Mouse (Mus musculus) MEL-GATA-1-ER (cell line): ENCODE measurements around the gene Lrrc14b.
A peak's percentile ranks its signal among the peaks of the same experiment; 100 is the strongest.

ENCODE experiments used
- DNase-seq: peaks from one replicate; pipeline ENCODE4 v3.0.0-alpha.2; 2012; ENCODE audit warnings: low read depth; ENCODE audit errors: extremely low read depth

Gene Lrrc14b

GRCm38 (mm10) chr13:74363859-74364235 is at the start of gene Lrrc14b:
Gene Lrrc14b, minus strand, starts transcription at chr13:74364005.
- no peak for DNase-seq

DNA sequence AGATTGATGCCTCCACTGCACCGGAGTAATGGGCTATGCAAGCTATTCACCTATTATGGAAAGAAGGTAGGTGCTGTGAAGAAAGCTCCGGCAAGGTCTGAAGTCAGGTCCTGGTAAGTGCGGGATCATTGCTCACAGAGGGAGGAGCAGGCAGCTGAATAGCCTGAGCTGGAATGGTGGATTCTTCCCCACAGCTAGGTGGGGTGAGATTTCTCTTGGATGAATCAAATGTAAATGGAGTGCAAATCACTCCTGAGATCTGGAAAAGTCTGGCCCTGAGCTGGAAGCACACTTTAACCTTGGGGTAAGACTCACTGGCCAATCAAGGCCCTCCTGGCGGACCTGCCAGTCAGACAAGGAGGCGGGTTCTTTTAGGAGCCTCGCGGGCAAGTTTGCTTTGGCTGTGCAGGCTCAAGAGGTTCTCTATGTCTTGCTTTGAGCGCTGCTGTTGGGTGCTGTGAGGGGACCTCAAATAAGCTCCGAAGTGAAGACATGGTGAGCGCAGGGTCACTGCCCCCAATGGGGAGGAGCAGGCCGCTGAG is 35.6 kb upstream of the Lrrc14b start, which contains the start of gene Ftl1-ps1:
Gene Ftl1-ps1 (plus strand): TSS at position 397 of the 542 bp plus-strand sequence.
- no peak for DNase-seq

- DNase-seq: no peak
Observed at GRCm38 (mm10) chr13:74391156-74391555, 27.4 kb upstream of the Lrrc14b start.

GRCm38 (mm10) chr13:74390371-74390990 is 26.7 kb upstream of the Lrrc14b start, which contains the start of gene Zfp72:
Gene Zfp72, minus strand, starts transcription at chr13:74390836.
- DNase-seq: peak; percentile 66

DNA sequence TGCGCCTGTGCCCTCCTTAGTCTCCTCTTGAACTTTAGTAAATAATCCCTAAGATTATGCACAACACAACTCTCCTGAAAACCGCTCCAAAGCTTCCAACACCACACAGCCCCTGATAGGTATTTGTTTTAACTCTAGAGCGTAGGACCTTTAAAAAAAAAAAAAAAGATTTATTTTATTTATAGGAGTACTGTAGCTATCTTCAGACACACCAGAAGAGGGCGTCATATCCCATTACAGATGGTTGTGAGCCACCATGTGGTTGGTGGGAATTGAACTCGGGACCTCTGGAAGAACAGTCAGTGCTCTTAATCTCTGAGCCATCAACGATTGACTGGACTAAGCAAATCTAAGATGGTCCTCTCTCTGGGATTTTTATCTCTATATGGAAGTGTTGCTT is 25.9 kb upstream of the Lrrc14b start:
- no peak for DNase-seq

DNA sequence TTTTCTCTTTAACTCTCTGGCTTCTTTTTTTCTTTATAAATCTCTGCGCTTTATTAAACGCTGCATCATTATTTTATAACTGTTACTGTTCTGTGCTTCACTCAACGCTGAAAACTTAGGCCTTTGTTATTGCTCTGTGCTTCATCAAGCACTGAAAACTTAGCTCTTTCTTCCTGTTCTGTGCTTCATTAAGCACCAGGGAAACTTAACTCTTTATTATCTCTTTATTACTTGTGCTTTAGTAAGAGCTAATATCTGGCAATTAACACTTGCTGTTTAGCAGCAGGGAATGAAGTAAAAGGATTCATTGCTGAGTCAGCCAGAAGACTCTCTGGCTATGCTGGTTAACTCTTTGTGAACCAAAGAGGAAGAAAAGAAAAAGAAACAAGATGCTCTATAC is 18.5 kb upstream of the Lrrc14b start:
- DNase-seq: no peak

GRCm38 (mm10) chr13:74381533-74382276 is 17.9 kb upstream of the Lrrc14b start:
- DNase-seq: no peak

DNA sequence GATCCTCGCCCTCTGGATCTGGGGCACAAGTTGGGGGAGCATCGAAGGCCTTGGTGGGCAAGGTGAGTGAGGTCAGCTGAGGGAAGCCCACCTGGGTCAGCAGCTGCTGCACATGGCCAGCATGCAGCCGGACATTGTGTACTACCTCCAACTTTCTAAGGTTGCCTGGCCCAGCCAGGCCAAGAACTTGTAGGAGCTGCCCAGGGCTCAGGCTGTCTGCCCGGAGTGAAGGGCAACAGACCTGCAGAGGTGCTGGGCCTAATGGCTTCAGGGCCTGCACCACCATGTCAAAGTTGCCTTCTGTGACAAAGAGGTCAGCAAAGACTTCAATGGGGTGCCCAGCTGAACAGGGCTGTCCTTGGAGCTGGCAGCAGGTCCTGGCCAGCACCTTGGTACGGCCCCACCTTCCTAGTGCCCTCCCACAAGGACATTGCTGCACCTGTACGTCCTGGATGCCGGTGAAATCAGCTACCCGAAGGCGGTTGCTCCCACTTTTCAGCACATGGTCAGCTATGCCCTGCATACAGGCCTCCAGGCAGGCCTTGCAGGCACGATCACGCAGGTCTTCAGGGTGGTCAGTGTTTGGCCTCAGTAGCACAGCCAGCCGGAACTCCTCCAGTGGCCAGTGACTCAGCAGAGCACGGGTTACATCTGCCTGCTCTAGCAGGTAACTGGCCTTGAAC is 488 bp downstream of the Lrrc14b start:
- no peak for DNase-seq

- no peak for DNase-seq
Observed at GRCm38 (mm10) chr13:74362218-74362617, 1.6 kb downstream of the Lrrc14b start.

DNA sequence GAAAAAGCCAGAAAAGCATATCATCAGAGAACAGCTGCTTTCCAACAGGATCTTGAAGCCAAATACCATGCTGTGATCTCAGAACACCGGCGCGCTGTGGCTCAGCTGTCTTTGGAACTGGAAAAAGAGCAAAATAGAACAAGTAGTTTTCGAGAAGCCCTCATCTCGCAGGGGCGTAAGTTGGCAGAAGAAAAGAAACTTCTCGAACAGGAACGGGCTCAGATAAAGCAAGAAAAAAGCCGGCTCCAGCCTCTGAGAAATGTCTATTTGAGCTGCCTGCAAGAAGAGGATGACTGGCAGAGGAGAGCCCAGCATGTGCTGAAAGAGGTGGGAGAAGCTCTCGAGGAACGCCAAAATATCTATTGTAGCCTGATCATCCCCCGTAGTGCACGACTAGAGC is 7.3 kb downstream of the Lrrc14b start:
- DNase-seq: no peak

DNA sequence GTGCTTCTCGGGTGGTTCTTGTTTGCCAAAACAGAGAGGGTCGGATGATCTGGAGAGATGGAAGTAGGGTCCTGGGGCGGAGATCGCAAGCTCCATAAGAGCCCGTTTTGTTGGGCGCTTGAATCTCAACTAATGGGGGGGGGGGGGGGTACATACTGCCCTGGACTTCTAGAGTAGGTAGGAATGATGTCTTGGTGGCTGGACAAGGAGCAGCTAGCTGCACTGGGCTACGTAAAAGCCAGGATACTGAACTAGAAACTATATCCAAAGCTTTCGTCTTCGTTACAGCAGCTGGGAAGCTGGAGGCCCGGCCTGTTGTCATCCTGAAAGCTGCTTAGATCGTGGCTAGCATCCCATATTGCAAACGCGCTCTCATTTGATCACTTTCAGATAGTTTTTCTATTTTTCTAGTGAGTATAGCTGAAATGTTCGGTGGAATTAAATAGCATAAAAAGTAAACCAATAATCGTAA is 13.3 kb downstream of the Lrrc14b start:
- peak; percentile 19 for DNase-seq

DNA sequence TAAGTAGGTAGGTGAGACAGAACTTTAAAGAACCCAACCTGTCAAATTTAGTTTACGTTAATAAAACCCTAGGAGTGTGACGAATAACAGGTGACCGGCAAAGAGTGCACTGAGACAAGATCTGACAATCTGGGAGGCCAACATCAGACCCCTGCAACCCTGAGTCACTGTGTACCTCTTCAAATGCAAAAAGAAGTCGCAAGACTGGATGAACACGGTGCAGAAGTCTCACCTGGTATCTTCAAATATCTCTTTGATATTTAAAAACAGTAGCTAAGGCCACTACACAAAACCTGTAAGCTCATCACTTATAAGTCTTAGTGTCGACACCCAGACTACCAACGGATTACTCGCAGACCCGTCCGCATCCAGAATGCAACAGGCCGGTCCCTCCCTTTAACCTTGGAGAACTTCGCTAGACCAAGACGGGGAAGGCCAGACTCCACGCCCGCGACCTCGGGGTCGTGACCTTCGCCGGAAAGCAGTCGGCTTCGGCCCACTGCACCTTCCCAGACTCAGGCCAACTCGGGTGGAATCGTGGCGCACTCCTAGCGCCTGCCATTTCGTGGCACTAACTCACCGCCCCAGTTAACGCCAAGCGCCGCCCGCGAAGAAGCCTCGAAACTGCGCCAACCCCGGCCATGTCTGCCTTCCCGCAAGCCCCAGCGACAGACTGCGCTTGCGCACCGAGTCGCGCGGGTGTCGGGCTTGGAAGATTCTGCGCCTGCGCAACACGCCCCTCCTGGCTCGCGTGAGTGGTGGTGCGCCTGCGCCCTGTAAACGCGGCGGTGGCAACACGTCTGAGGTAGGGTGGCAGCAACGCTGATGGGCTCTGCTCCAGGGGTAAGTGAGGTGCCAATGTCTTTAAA is 14.0 kb downstream of the Lrrc14b start, which contains the start of the genes Sdha and Ccdc127:
Gene Sdha (minus strand): TSS at position 715 of the 869 bp plus-strand sequence.
Gene Ccdc127 (plus strand): TSS at position 744 of the 869 bp plus-strand sequence.
- peak; percentile 78 for DNase-seq

GRCm38 (mm10) chr13:74341036-74341435 is 22.8 kb downstream of the Lrrc14b start:
- no peak for DNase-seq

- no peak for DNase-seq
Observed at GRCm38 (mm10) chr13:74329321-74329720, 34.5 kb downstream of the Lrrc14b start.

DNA sequence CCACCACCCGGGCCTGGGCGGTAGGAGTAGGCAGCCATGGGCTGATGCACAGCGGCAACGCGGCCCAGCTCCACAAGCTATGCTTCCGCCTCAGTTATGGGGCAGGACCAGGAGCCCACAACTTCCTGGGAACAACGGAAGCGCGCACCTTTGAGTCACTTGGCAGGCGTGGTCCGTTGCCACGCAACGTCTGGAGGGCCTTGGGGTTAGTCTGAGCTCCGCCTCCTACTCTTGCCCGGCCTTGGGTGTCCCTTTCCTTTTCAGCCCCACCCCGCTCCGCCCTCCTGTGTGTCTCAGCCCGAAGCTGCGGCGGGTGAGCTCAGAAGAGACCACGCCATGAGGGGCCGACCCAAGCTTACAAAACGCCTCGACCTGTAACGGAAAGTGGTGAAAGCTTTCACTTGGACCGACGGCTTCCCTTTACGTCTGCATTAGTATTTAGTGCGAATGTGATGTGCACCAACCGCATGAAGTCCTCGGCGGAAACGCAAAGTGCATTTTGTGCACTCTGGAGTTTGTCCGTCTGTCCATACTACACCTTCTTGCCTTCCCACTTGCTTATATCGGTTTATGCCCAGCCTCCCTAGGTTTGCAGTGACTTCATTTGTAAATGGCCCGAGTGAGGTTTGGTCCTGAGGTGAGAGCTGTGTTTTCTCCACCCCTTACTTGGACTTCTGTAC is 46.5 kb downstream of the Lrrc14b start, which contains the start of gene Pdcd6:
Gene Pdcd6 (minus strand): TSS at position 411 of the 680 bp plus-strand sequence.
- peak; percentile 96 for DNase-seq

GRCm38 (mm10) chr13:74316789-74317169 is 47.0 kb downstream of the Lrrc14b start:
- DNase-seq: no peak

DNA sequence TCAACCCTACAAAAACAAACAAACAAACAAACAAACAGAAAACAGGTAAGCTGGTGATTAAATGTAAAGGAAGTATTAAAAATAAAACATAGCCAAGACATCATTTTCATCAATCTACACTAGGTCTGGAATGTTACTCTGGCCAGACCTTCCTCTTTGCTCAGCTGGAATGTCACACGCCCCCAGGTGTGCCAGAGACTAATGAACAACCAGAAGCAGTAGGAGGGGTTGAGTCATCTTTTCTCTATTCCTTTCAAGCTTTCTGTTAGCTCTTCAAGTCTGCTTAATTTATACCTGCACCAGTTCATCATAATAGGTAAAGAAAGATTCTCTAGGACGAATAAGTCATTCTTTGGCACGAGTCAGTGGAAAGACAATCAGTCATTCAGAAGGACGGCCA is 47.4 kb downstream of the Lrrc14b start:
- no peak for DNase-seq

DNA sequence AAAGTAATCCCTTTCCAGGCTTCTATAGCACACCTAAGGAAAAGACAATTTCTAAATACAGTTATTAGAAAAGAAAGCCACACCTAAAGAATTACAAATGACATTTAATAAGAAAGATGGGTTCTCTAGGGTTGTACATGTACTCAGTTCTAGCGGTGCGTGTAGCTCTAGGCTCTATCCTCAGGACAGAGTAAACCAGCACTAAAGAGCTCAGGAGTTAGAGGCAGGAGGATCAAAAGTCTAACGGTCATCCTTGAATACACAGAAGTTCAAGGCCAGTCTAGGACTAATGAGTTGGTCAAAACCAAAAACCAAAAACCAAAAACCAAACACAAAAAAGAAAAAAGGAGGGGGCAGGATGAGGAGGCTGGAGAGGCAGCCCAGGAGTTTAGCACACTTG is 49.2 kb downstream of the Lrrc14b start:
- no peak for DNase-seq
